Comparison of ENCODE assay signal across 19 mouse cellular contexts in genomic region chr9:71120924-71121323, GRCm38 (mm10). TPM values are rescaled to one million over a fixed set of nuclear protein-coding genes. Genes with fewer than 3 reads are reported as not detected.
DNase-seq lines count a peak whose midpoint lies in the region; ATAC-seq and TF ChIP-seq lines count a peak whose summit lies in the region.
"Had no signal": no experiment of that assay in that cellular context is flagged by ENCODE, and none has a peak within 500 bp of the region (broad histone marks: within the 10 kb centered on the region; RNA-seq: fewer than 3 reads in every experiment).

No protein-coding gene starts in this region.

- no peak for ATAC-seq in lung, postnatal 0 days
- peak; percentile 55; the same call in 1 of the 2 replicates for ATAC-seq in megakaryocyte-erythroid progenitor cell, adult 5-6 weeks (replicated peaks; ENCODE audit: low FRiP score, low TSS enrichment, poor library complexity, severe bottlenecking)
- ATAC-seq in stomach, postnatal 0 days (ENCODE audit: low FRiP score, low TSS enrichment), result no peak
- ATAC-seq: forebrain, embryonic 14.5 days had no signal

- no peak overlapping the region for H3K4me3 ChIP-seq in layer of hippocampus, adult 2 months
- no peak overlapping the region for H3K4me3 ChIP-seq in lung, postnatal 0 days (ENCODE audit: low read depth, low read length)
- no peak overlapping the region for H3K4me3 ChIP-seq in stomach, postnatal 0 days (ENCODE audit: low read depth, low read length)
- H3K4me3 ChIP-seq: embryonic facial prominence, embryonic 10.5 days; erythroblast, embryonic 14.5 days; forebrain, embryonic 10.5 days; heart, embryonic 13.5 days had no signal

- no peaks in the 10 kb centered on the region for H3K9me3 ChIP-seq in lung, postnatal 0 days (ENCODE audit: low read length)
- H3K9me3 ChIP-seq in stomach, postnatal 0 days (ENCODE audit: control insufficient read depth, low read length), result no peaks in the 10 kb centered on the region
- H3K9me3 ChIP-seq: embryonic facial prominence, embryonic 10.5 days; forebrain, embryonic 10.5 days had no signal

- intact Hi-C loops in left cerebral cortex, postnatal 14 days (cut with DNase I), result loop anchor here (10.0 kb wide), 1 partner anchor 64 kb away; no protein-coding TSS in a partner anchor

- WGBS in lung, postnatal 0 days, result 76% methylated on average over 9 of the region's 9 CpGs
- WGBS in stomach, postnatal 0 days, result 80% methylated on average over 9 of the region's 9 CpGs

- no peak overlapping the region for H3K27ac ChIP-seq in layer of hippocampus, adult 2 months
- no peak overlapping the region for H3K27ac ChIP-seq in lung, postnatal 0 days (ENCODE audit: low read length)
- H3K27ac ChIP-seq in stomach, postnatal 0 days (replicated peaks), result no peak overlapping the region
- H3K27ac ChIP-seq: embryonic facial prominence, embryonic 10.5 days; forebrain, embryonic 10.5 days; heart, embryonic 13.5 days had no signal

- no peaks in the 10 kb centered on the region for H3K36me3 ChIP-seq in lung, postnatal 0 days (ENCODE audit: insufficient read depth, low read length)
- no peaks in the 10 kb centered on the region for H3K36me3 ChIP-seq in stomach, postnatal 0 days (ENCODE audit: control insufficient read depth, insufficient read depth, low read length)
- H3K36me3 ChIP-seq: embryonic facial prominence, embryonic 10.5 days; forebrain, embryonic 10.5 days; heart, embryonic 13.5 days had no signal

- H3K9ac ChIP-seq in lung, postnatal 0 days (replicated peaks; ENCODE audit: low read depth), result no peak overlapping the region
- no peak overlapping the region for H3K9ac ChIP-seq in stomach, postnatal 0 days (ENCODE audit: low read length)
- H3K9ac ChIP-seq: heart, embryonic 13.5 days had no signal

- DNase-seq in layer of hippocampus, adult 2 months (ENCODE audit: low spot score in 2 of 2), result no peak
- no peak for DNase-seq in layer of hippocampus, postnatal 14 days (ENCODE audit: low spot score in 2 of 2)
- DNase-seq in lung, postnatal 0 days (ENCODE audit: low spot score), result no peak
- no peak for DNase-seq in lung, adult 18-20 months
- DNase-seq in stomach, postnatal 0 days (ENCODE audit: low spot score), result no peak
- DNase-seq in left cerebral cortex, postnatal 14 days (ENCODE audit: low spot score in 2 of 2), result no peak
- DNase-seq: adrenal gland, adult 2 months; adrenal gland, postnatal 25 days; cerebellum, adult 2 months; cerebellum, postnatal 10 days; gastrocnemius, postnatal 36 days; heart, postnatal 36 days had no signal

- H3K27me3 ChIP-seq in lung, postnatal 0 days (replicated peaks; ENCODE audit: insufficient read depth, low read length), result no peaks in the 10 kb centered on the region
- H3K27me3 ChIP-seq in stomach, postnatal 0 days (ENCODE audit: control insufficient read depth, insufficient read depth, low read length), result no peaks in the 10 kb centered on the region

- no peaks in the 10 kb centered on the region for H3K4me1 ChIP-seq in lung, postnatal 0 days (ENCODE audit: insufficient read depth, low read depth, low read length)
- H3K4me1 ChIP-seq in stomach, postnatal 0 days (replicated peaks; ENCODE audit: control insufficient read depth, insufficient read depth), result no peaks in the 10 kb centered on the region
- H3K4me1 ChIP-seq: embryonic facial prominence, embryonic 10.5 days; forebrain, embryonic 10.5 days; heart, embryonic 13.5 days had no signal

- TF ChIP-seq EP300 in lung, postnatal 0 days (IDR thresholded peaks at IDR 0.05), result no peak
- no peak for TF ChIP-seq EP300 in stomach, postnatal 0 days (optimal IDR thresholded peaks at IDR 0.05)

- TF ChIP-seq CTCF in layer of hippocampus, adult 2 months (conservative IDR thresholded peaks at IDR 0.05), result 0 out of 2 replicates have a peak, but pooled peaks have one; percentile 13
- 0 out of 2 replicates have a peak, but pooled peaks have one; percentile 13 for TF ChIP-seq CTCF in lung, postnatal 0 days (IDR thresholded peaks at IDR 0.05)
- peak; percentile 35 for TF ChIP-seq CTCF in stomach, postnatal 0 days (IDR thresholded peaks at IDR 0.05; ENCODE audit: low read depth)

- H3K4me2 ChIP-seq in lung, postnatal 0 days (replicated peaks; ENCODE audit: low read depth, low read length), result no peak overlapping the region
- H3K4me2 ChIP-seq in stomach, postnatal 0 days (replicated peaks; ENCODE audit: low read depth), result no peak overlapping the region
- H3K4me2 ChIP-seq: heart, embryonic 13.5 days had no signal

RNA-seq across cellular contexts. Expression of gene Aqp9, which starts 47.6 kb away (rescaled TPM):
- 1 to 10 TPM; 1.5 to 3.5 TPM for total RNA-seq in layer of hippocampus, adult 2 months (2021)
- total RNA-seq in layer of hippocampus, postnatal 14 days (2021), result 1 to 10 TPM; 2.1 to 2.3 TPM
- 0.37 and 0.78 TPM in 2 replicates for polyA plus RNA-seq in lung, postnatal 0 days (2015; fragmentation: Nextera tagmentation; extraction: Ambion mirVana)
- 51.4 and 74.2 TPM in 2 replicates for total RNA-seq in megakaryocyte-erythroid progenitor cell, adult 5-6 weeks (2014; fragmentation: Nextera tagmentation)
- 62.6 and 84.9 TPM in 2 replicates for total RNA-seq in megakaryocyte-erythroid progenitor cell, adult 5-6 weeks (2017)
- polyA plus RNA-seq in stomach, postnatal 0 days (2015; fragmentation: Nextera tagmentation; extraction: Ambion mirVana), result 2.1 and 2.8 TPM in 2 replicates
- 1 to 10 TPM; 3.2 to 3.4 TPM for total RNA-seq in left cerebral cortex, postnatal 14 days (2021)
- polyA plus RNA-seq: embryonic facial prominence, embryonic 10.5 days; forebrain, embryonic 10.5 days; hindbrain, embryonic 11.5 days had no signal

Comparison
In these comparisons a context has a peak if more than half of its experiments do, and no peak if none do; other contexts are left out.
1. RNA of gene Aqp9, which starts 47.6 kb away (total RNA-seq): 51.4 to 84.9 TPM in megakaryocyte-erythroid progenitor cell, adult 5-6 weeks; 1.5 to 3.5 TPM in layer of hippocampus, adult 2 months, 3.2 to 3.4 TPM in left cerebral cortex, postnatal 14 days and 2.1 to 2.3 TPM in layer of hippocampus, postnatal 14 days; every median in the first group is over 10 times any median in the second.
2. Peak in every context shown above with its lines, with median percentiles within 50 percentile points of each other: CTCF ChIP-seq.